Mouse (Mus musculus) layer of hippocampus, adult 9-11 months (tissue): Measurements from ENCODE around the gene Smad1.
"Not testable (repeated sequence)": the region's sequence is repeated elsewhere in the genome, so short reads cannot be mapped to it uniquely, and the experiment has no call there.

Experiments
- DNase-seq: peaks from one replicate; pipeline ENCODE4 v3.0.0; 2022

The Smad1 gene

GRCm38 (mm10) chr8:79398994-79399650, at the start of gene Smad1:
TSS of gene Smad1 (minus strand) at chr8:79399518.
- peak; percentile 95 for DNase-seq

GRCm38 (mm10) chr8:79447260-79447853, 48.0 kb upstream of the Smad1 start:
- no peak for DNase-seq

GRCm38 (mm10) chr8:79443460-79444098, 44.3 kb upstream of the Smad1 start:
- no peak for DNase-seq

GRCm38 (mm10) chr8:79433953-79434500, 34.7 kb upstream of the Smad1 start:
- DNase-seq: no peak

- DNase-seq: peak; percentile 22
Observed at GRCm38 (mm10) chr8:79414907-79415306, 15.6 kb upstream of the Smad1 start.

- no peak for DNase-seq
Observed at GRCm38 (mm10) chr8:79410501-79410900, 11.2 kb upstream of the Smad1 start.

- not testable (repeated sequence) for DNase-seq
Observed at GRCm38 (mm10) chr8:79407356-79407755, 8.0 kb upstream of the Smad1 start.

GRCm38 (mm10) chr8:79404895-79405557, 5.7 kb upstream of the Smad1 start:
- DNase-seq: no peak

- no peak for DNase-seq
Observed at GRCm38 (mm10) chr8:79400671-79401070, 1.4 kb upstream of the Smad1 start.

GRCm38 (mm10) chr8:79398251-79398981, 902 bp downstream of the Smad1 start:
- no peak for DNase-seq

- DNase-seq: no peak
Observed at GRCm38 (mm10) chr8:79397705-79398250, 1.5 kb downstream of the Smad1 start.

- DNase-seq: no peak
Observed at GRCm38 (mm10) chr8:79396911-79397310, 2.4 kb downstream of the Smad1 start.

- DNase-seq: no peak
Observed at GRCm38 (mm10) chr8:79394009-79394408, 5.3 kb downstream of the Smad1 start.

GRCm38 (mm10) chr8:79393215-79393614, 6.1 kb downstream of the Smad1 start:
- no peak for DNase-seq

- no peak for DNase-seq
Observed at GRCm38 (mm10) chr8:79392649-79393048, 6.7 kb downstream of the Smad1 start.

GRCm38 (mm10) chr8:79391454-79391853, 7.9 kb downstream of the Smad1 start:
- DNase-seq: no peak

- DNase-seq: no peak
Observed at GRCm38 (mm10) chr8:79389074-79389786, 10.1 kb downstream of the Smad1 start.

GRCm38 (mm10) chr8:79386831-79387230, 12.5 kb downstream of the Smad1 start:
- no peak for DNase-seq

- no peak for DNase-seq
Observed at GRCm38 (mm10) chr8:79386358-79386757, 13.0 kb downstream of the Smad1 start.

GRCm38 (mm10) chr8:79384276-79385271, 14.7 kb downstream of the Smad1 start:
- DNase-seq: no peak
